Mouse (Mus musculus): ENCODE measurements at regions not wholly inside any gene's neighbourhood (a gene's known extent, or its start where the extent isn't known, plus 50 kb on each side); places are given as distances from the start of the nearest gene placed in this dataset.
"Not testable (repeated sequence)": the region's sequence is repeated elsewhere in the genome, so short reads cannot be mapped to it uniquely, and the experiment has no call there.

DNA sequence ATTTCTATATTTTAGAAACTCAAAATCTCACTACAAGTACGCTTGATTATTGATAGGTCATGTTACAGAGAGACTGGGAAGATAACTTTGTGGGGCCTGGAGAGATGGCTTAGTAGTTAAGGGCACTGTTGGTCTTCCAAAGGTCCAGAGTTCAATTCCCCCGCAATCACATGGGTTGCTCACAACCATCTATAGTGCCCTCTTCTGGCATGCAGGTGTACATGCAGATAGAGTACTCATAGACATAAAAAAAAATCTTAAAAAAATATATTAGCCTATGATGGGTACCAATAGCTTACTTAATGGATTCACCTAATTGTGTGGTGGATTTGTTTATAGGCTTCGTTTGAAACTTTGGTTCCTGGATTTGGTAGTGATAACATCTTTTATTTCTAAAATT is 654.2 kb upstream of the Marcks start:
- ATAC-seq (ENCODE audit: low FRiP score, low TSS enrichment) (no peak), DNase-seq (no peak)
- H3K4me1 ChIP-seq (ENCODE audit: control insufficient read depth, insufficient read depth, low read length), result no peaks in the 10 kb centered on the region
- no peaks in the 10 kb centered on the region for H3K9me3 ChIP-seq (ENCODE audit: control insufficient read depth, low read length)
- no peaks in the 10 kb centered on the region for H3K36me3 ChIP-seq (ENCODE audit: control insufficient read depth, insufficient read depth, low read length)
- no peak overlapping the region for H3K9ac ChIP-seq (replicated peaks; ENCODE audit: low read length)
- WGBS, result 88% methylated on average over 3 of the region's 3 CpGs
- no peak overlapping the region for H3K27ac ChIP-seq (replicated peaks; ENCODE audit: low read depth, low read length)
- H3K4me3 ChIP-seq (replicated peaks; ENCODE audit: low read depth, low read length), result no peak overlapping the region
- no peak overlapping the region for H3K4me2 ChIP-seq (ENCODE audit: low read length)
- H3K27me3 ChIP-seq (ENCODE audit: control insufficient read depth, insufficient read depth, low read length), result no peaks in the 10 kb centered on the region

DNA sequence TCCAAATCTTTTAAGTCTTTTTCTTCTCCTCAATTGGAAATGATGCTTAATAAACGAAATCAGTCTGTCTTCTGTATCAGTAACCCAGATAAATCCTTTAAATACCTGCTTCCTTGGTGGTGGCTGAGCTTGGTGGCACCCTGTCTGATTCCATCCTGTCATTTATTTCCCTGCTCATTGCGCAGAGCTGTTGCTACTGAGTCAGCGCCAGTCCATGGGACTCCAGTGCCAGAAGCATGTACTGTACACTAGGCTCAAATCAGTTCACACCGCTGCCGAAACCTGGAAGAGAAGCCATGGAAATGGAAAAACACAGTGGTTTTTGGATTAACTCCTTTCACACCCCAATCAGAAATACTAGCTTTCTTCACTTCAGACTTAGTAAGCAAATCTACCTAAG is 649.3 kb upstream of the Marcks start:
- Histone ChIP-seq H3K36me3 (ENCODE audit: control insufficient read depth, insufficient read depth, low read length) (no peaks in the 10 kb centered on the region), H3K4me3 (replicated peaks; ENCODE audit: low read depth, low read length) (no peak overlapping the region), H3K4me2 (ENCODE audit: low read length) (no peak overlapping the region), H3K27me3 (ENCODE audit: control insufficient read depth, insufficient read depth, low read length) (no peaks in the 10 kb centered on the region), H3K9me3 (ENCODE audit: control insufficient read depth, low read length) (no peaks in the 10 kb centered on the region), H3K4me1 (ENCODE audit: control insufficient read depth, insufficient read depth, low read length) (no peaks in the 10 kb centered on the region), H3K27ac (replicated peaks; ENCODE audit: low read depth, low read length) (no peak overlapping the region), H3K9ac (replicated peaks; ENCODE audit: low read length) (no peak overlapping the region)
- DNase-seq (no peak), ATAC-seq (ENCODE audit: low FRiP score, low TSS enrichment) (no peak)
- WGBS, result 90% methylated on average over 5 of the region's 5 CpGs

DNA sequence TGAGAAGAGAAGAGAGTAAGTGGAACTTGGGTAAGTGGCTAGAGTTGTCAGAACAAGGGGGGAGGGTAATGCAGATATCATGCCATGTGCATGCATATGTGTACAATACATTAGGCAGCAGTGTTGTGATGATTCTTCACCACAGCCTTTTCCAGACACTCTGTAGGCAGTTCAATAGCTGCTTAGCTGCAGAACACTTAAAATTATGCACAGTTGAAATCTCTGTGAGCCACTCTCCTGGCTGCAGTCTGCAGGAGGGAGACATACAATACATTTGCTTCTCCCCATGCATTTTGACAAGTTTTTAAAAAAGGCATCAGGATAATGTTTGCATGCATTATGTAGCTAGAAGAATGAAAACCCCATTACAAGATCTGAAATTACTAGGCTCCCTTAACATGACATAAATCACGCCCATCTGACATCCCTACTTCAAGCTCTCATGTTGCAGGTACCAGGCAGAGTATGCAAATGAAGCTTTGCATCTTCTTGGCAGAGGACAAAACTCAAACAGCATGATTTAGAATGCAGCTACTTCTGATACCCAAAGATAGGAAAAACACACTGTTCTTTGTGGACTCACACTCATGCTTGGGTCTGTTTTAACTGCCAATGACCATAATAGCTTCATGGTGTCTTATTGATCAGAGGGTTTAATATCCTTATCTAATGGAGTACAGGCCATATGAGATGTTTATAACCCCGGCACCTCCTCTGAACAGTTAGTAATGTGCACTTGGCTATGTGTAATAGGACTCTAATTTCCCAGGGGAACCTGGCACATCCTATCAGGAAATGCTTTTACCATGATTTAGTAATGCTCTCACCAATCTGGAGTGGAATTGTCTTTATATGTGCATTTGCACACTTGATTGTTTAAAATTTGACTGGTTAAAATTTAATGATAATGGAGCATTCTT is 640.9 kb upstream of the Marcks start:
- ATAC-seq (ENCODE audit: low FRiP score, low TSS enrichment), result no peak
- Histone ChIP-seq H3K36me3 (ENCODE audit: control insufficient read depth, insufficient read depth, low read length) (no peaks in the 10 kb centered on the region), H3K4me2 (ENCODE audit: low read length) (no peak overlapping the region), H3K9ac (replicated peaks; ENCODE audit: low read length) (no peak overlapping the region), H3K27ac (replicated peaks; ENCODE audit: low read depth, low read length) (no peak overlapping the region), H3K9me3 (ENCODE audit: control insufficient read depth, low read length) (no peaks in the 10 kb centered on the region), H3K4me3 (replicated peaks; ENCODE audit: low read depth, low read length) (no peak overlapping the region), H3K4me1 (ENCODE audit: control insufficient read depth, insufficient read depth, low read length) (no peaks in the 10 kb centered on the region), H3K27me3 (ENCODE audit: control insufficient read depth, insufficient read depth, low read length) (no peaks in the 10 kb centered on the region)
- DNase-seq, result peak; percentile 36
- WGBS, result 51% methylated on average over 2 of the region's 2 CpGs

DNA sequence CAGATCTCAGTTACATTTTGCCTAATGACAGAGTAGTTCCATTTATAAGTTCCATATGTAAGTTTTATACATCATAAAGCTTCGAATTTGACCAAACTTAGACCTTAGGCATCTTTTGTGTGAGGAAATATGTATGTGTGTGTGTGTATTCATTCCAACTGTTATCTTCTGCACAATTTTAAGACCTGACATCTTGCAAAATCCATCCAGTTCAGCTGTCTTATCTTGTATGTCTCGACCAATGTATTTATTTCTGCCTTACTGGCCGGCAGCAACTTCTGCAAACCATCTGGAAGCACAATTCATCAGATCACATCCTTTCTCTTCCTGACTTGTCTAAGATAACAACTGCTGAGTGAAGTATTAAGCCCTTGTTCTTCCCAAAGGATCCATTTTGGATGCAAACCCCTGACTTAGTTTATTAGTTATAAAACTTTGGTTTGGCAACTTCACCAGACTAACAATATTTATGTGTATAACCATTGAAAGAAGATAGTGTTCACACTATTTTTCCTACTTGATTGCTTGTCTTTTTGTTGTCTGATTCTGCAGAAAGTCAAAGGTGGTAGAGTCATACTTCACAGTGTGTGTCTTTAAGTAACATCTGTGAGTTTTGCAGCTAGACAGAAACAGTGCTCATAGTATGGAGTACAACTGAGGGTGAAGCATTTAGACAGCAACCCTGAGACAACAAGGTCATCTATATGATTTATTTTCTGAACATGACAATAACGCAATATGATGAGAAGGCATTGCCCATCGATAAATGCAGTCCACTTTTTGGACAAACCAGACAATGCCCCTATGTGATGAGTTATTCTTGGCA is 622.0 kb upstream of the Marcks start:
- WGBS, result 87% methylated on average over 5 of the region's 5 CpGs
- Histone ChIP-seq H3K27ac (replicated peaks; ENCODE audit: low read depth, low read length) (no peak overlapping the region), H3K36me3 (ENCODE audit: control insufficient read depth, insufficient read depth, low read length) (no peaks in the 10 kb centered on the region), H3K9ac (replicated peaks; ENCODE audit: low read length) (no peak overlapping the region), H3K9me3 (ENCODE audit: control insufficient read depth, low read length) (no peaks in the 10 kb centered on the region), H3K4me3 (replicated peaks; ENCODE audit: low read depth, low read length) (no peak overlapping the region), H3K4me2 (ENCODE audit: low read length) (no peak overlapping the region), H3K27me3 (ENCODE audit: control insufficient read depth, insufficient read depth, low read length) (no peaks in the 10 kb centered on the region), H3K4me1 (ENCODE audit: control insufficient read depth, insufficient read depth, low read length) (no peaks in the 10 kb centered on the region)
- DNase-seq (no peak), ATAC-seq (ENCODE audit: low FRiP score, low TSS enrichment) (no peak)

DNA sequence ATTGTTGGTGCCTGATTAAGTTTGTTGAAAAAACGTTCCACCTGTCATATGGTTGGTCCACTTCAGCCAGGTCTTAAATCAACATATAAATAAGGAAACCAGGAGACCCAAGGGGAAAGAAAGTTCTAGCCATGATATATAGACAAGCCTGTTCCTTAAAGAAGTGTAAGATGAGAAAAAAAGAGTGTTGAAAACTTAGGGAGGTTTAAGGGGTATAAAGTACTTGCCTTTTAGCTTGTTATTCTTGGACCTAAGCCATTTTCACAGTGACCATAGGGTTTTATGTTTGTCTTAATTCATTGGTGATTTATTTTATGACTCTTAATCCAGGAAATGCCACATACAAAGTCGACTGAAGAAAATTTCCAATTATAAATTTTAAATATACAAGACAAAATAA is 602.9 kb upstream of the Marcks start:
- Histone ChIP-seq H3K9me3 (ENCODE audit: control insufficient read depth, low read length) (no peaks in the 10 kb centered on the region), H3K4me2 (ENCODE audit: low read length) (no peak overlapping the region), H3K4me1 (ENCODE audit: control insufficient read depth, insufficient read depth, low read length) (no peaks in the 10 kb centered on the region), H3K4me3 (replicated peaks; ENCODE audit: low read depth, low read length) (no peak overlapping the region), H3K27me3 (ENCODE audit: control insufficient read depth, insufficient read depth, low read length) (no peaks in the 10 kb centered on the region), H3K9ac (replicated peaks; ENCODE audit: low read length) (no peak overlapping the region), H3K36me3 (ENCODE audit: control insufficient read depth, insufficient read depth, low read length) (no peaks in the 10 kb centered on the region), H3K27ac (replicated peaks; ENCODE audit: low read depth, low read length) (no peak overlapping the region)
- DNase-seq, result no peak
- WGBS, result 58% methylated on average over 2 of the region's 2 CpGs
- no peak for ATAC-seq (ENCODE audit: low FRiP score, low TSS enrichment)

DNA sequence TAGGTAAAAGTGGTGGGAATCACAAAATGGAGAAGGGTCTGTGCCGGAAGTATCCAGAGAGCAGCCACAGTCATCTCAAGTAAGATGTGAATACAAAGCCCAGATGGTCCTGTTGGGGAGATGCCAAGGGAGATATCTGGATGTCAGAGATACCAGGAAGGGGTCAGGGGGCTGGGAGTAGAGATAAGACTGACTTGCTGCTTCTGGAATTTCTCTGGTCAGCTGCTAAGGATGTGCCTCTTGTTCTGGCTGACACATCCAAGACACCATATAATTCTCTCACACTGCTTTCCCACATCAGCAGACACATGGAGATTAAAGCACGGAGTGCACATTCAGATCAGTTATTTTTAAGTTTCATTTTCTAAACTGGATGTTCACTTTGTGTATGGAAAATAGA is 600.3 kb upstream of the Marcks start:
- no peak overlapping the region for H3K4me3 ChIP-seq (replicated peaks; ENCODE audit: low read depth, low read length)
- H3K9me3 ChIP-seq (ENCODE audit: control insufficient read depth, low read length), result no peaks in the 10 kb centered on the region
- no peak for DNase-seq
- H3K27me3 ChIP-seq (ENCODE audit: control insufficient read depth, insufficient read depth, low read length), result no peaks in the 10 kb centered on the region
- ATAC-seq (ENCODE audit: low FRiP score, low TSS enrichment), result no peak
- H3K9ac ChIP-seq (replicated peaks; ENCODE audit: low read length), result no peak overlapping the region
- H3K27ac ChIP-seq (replicated peaks; ENCODE audit: low read depth, low read length), result no peak overlapping the region
- no peaks in the 10 kb centered on the region for H3K4me1 ChIP-seq (ENCODE audit: control insufficient read depth, insufficient read depth, low read length)
- 80% methylated on average over 2 of the region's 2 CpGs for WGBS
- no peak overlapping the region for H3K4me2 ChIP-seq (ENCODE audit: low read length)
- H3K36me3 ChIP-seq (ENCODE audit: control insufficient read depth, insufficient read depth, low read length), result no peaks in the 10 kb centered on the region

DNA sequence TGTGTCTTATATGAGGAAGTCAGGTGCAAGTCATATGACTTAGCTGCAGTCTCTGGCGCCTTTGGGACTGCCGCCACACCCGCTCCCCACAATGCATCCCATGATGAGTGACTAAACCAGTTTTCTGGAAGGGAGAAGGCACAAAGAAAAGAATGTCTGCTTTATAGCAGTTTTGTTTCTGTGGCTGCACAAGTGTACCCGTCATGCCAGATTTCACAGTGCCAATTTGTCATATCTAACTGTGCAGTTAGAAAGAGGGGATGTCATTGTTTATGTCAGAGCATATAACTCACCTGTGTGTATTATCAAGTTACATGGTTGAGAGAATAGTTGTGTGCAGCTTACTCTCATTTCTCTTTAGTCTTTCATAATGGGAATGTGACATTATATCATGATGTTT is 586.9 kb upstream of the Marcks start:
- ATAC-seq (ENCODE audit: low FRiP score, low TSS enrichment) (no peak), DNase-seq (no peak)
- H3K4me3 ChIP-seq (replicated peaks; ENCODE audit: low read depth, low read length), result no peak overlapping the region
- 64% methylated on average over 4 of the region's 4 CpGs for WGBS
- no peaks in the 10 kb centered on the region for H3K9me3 ChIP-seq (ENCODE audit: control insufficient read depth, low read length)
- H3K4me2 ChIP-seq (ENCODE audit: low read length), result no peak overlapping the region
- no peaks in the 10 kb centered on the region for H3K36me3 ChIP-seq (ENCODE audit: control insufficient read depth, insufficient read depth, low read length)
- H3K9ac ChIP-seq (replicated peaks; ENCODE audit: low read length), result no peak overlapping the region
- no peaks in the 10 kb centered on the region for H3K27me3 ChIP-seq (ENCODE audit: control insufficient read depth, insufficient read depth, low read length)
- no peak overlapping the region for H3K27ac ChIP-seq (replicated peaks; ENCODE audit: low read depth, low read length)
- no peaks in the 10 kb centered on the region for H3K4me1 ChIP-seq (ENCODE audit: control insufficient read depth, insufficient read depth, low read length)

DNA sequence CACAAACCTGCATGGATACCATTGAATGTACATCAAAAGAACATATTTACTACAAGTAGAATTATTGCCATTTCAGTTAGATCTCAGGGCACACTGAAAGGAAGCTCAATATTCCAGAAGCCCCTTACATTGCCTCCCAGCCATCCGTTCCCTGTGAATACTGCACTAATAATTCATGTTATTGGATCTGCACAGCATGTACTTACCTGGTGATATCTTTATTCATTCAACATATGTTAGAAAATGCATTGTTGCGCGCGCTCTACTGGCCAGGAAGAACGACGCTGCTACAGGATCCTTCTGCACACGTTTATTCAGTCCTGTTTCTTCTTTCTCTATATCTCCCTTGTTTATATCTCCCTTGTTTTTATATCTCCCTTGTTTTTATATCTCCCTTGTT is 586.3 kb upstream of the Marcks start:
- DNase-seq (peak; percentile 32), ATAC-seq (ENCODE audit: low FRiP score, low TSS enrichment) (0 out of 2 replicates have a peak, but pooled peaks have one; percentile 50)
- 78% methylated on average over 7 of the region's 7 CpGs for WGBS
- not testable (repeated sequence) for H3K4me1 ChIP-seq (ENCODE audit: control insufficient read depth, insufficient read depth, low read length); H3K9ac ChIP-seq (replicated peaks; ENCODE audit: low read length); H3K27ac ChIP-seq (replicated peaks; ENCODE audit: low read depth, low read length); H3K36me3 ChIP-seq (ENCODE audit: control insufficient read depth, insufficient read depth, low read length); H3K27me3 ChIP-seq (ENCODE audit: control insufficient read depth, insufficient read depth, low read length); H3K4me3 ChIP-seq (replicated peaks; ENCODE audit: low read depth, low read length); H3K9me3 ChIP-seq (ENCODE audit: control insufficient read depth, low read length)
- peak overlapping the region; percentile 29; the same call in 1 of the 2 replicates for H3K4me2 ChIP-seq (ENCODE audit: low read length)

Measured in midbrain, embryonic 14.5 days (tissue).